Mouse (Mus musculus) cerebellum, adult 11 months (tissue): ENCODE measurements around the gene Pafah1b2.
A peak's percentile ranks its signal among the peaks of the same experiment; 100 is the strongest.

ENCODE experiments used
- DNase-seq: peaks from one replicate; pipeline ENCODE4 v3.0.0; 2022

The Pafah1b2 gene

DNA sequence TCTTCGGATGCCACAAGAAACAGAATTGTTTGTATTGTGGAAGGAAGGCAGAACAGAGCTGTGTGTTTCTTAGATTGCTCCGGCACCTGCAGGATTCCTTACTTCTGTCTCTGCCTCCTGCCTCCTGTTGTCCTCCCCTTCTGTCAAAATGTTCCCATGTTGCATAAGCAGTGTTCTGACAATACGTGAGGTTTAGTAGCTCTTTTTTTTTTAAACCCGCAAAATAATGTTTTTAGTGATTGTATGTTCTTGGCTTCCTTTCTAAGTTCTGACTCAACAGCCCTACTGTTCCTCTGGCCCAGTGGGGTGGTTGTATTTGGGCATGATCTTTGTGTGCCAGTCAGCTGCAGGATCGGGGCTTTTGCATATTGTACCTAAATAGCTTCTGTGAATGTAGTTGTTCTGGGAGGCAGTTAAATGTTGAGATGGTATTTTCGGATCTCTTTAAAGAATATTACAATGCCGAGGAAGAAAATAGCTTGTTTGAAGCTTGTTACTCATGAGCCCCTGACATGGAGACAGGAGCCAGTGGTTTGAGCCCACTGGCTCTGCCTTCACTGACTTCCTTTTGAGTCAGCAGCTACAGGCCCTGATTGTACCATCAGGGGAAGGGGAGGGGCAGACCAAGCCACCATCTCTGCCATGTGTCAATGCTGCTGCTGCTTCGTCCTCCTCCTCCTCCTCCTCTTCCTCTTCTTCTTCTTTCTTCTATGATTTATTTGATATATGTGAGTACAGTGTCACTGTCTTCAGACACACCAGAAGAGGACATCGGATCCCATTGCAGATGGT lies 13.8 kb upstream of the Pafah1b2 start:
- DNase-seq = no peak

DNA sequence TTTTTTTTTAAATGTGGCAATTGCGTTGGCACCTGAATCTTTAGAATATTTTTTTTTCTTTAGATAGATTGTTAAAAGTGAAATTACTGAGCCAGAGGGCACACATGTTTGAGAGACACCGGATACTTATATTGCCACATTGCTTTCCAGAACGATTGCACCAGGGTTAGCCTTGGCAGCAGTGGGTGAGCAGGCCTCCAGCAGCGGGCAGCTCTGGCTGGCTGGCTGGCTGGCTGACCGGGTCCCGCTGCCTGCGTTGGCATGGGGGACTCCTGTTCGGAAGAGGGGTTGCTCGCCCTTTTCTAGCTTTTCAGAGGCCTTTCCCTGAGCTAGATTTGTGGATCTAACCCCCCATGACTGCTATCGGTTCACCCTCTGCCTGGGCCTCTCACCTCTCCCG lies 11.1 kb upstream of the Pafah1b2 start:
- no peak for DNase-seq

DNA sequence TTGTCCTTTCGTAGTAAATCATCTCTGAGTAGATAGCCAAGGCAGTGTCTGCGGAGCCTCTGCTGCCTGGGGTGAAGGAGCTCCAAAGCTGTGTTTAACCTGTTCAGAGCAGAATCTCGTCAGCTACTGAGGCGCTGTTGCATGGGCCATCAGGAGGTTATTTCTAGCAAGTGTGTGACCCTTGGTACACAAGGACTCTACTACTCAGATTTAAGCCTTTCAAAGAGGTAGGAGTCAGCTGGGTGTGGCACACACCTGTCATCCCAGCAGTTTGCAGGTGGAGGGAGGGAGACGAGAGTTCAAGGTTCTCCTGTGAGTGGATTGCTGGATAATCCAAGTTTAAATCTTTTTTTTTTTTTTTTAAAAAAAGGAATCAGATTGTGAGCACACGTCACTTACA lies 7.5 kb upstream of the Pafah1b2 start:
- no peak for DNase-seq

DNA sequence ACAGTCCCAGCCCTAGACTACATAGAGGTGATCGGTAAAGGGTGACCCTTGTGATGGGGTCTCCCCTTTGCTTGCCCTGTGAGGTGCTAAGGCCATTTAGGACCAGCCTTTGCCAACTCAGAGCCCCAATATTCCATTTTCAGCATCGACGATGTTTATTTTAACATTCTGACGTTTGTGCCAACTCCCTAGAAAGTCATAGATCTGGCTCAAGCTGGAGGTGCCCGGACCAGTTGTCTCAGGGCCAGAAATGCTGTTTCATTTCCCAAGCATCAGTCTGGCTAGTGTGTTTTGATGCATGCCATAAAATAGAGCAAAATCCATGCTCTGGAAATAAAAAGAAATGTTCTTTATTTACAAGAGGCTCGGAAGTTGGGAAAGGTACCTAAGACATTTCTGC lies 5.8 kb upstream of the Pafah1b2 start:
- DNase-seq = no peak

DNA sequence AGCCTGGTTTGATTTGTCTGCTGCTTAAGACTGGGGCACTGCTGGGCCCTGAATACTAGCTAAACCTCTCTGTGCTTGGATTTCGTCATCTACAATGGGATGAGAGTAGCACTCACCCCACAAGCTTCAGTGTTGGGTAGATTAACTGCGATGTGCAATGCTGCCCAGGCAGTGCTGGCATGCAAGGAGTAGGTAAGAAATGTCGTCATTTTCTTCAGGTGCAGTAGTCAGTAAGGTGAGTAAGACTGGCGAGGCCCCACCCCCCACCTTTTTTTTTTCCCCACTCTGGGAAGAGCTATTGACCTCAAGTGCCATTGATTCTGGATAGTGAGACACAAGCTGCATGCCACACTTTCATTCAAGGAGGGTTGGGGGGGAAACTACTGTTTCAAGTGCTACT lies 3.9 kb upstream of the Pafah1b2 start:
- no peak for DNase-seq

DNA sequence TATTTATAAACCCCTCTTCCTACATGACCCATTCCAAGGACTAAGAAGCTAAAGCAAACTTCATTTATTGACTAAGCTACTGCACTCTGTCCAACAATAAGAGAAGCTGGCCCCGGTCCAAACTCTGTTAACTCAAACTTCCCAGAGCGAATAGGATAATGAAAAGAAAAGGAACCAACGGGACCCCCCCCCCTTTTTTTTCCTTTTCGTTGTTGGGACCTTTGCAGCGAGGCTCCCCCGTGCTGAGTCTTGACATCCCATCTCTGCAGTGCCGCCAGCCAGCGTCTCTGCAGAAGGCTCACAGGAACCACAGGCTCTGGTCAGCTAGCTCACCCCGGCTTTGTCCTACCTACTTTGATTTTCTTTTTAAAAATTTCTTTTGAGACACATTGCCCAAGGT lies 3.3 kb upstream of the Pafah1b2 start:
- DNase-seq = no peak

DNA sequence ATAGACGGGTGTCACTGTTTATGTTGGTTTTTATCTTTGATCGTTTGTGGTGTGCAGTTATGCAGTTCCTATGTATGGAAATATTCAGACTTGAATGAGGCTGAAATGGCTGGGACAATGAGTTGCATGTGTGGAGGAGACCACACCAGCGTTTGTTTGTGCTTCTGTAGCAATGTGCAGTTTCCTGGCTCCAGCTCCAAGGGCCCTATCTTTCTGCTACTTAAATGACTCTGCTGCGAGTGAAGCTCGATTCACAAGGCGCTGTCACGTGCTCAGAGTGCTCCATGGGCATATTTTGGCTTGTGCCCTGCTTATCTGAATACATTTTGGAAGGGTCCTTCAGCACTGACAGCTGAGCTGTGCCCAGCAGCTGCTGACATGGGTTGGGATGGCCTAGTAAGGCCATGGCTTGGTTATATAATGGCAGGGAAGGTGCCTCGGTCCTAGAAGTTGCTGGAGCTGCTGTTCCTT lies 2.6 kb upstream of the Pafah1b2 start:
- DNase-seq = peak; percentile 45

DNA sequence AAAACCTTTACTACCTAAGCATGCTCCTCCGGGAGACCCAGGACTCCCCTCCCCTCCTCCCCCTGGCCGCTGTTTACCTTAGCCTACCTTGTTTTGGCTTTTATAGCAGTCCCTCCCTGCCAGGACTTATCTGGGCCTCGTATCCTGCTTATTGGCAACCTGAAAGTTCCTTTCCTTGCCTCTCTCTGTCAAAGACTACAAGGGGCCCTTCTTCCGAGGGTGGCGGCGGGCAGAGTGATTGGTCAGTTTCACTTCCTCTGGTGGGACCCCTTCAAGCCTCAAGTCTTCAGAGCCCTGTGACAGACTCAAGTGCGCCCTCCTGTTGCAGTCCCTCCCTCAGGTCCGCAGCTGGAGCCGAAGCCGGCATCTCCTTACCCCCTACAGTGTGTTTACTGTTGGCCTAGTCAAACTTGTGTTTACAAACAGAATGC lies 1.8 kb upstream of the Pafah1b2 start:
- peak; percentile 38 for DNase-seq

DNA sequence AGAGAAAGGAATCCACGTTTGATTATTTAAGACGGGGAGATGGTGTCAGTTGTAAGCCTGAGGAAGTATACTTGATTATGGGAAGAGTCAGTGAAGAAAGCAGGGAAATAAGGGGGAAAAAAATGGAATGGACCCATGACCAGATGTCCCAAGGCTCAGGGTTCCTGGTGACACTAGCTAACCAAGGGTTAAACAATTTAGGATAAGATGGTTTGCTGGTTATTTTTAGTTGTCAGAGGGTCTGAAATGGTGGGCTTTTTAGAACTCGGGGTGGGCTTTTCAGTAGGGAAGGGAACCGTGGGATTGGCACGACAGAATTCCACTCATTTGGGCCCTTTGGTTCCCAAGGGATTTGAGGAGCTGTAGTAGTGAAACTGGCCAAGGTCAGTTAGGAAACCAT lies 1.1 kb upstream of the Pafah1b2 start:
- no peak for DNase-seq

DNA sequence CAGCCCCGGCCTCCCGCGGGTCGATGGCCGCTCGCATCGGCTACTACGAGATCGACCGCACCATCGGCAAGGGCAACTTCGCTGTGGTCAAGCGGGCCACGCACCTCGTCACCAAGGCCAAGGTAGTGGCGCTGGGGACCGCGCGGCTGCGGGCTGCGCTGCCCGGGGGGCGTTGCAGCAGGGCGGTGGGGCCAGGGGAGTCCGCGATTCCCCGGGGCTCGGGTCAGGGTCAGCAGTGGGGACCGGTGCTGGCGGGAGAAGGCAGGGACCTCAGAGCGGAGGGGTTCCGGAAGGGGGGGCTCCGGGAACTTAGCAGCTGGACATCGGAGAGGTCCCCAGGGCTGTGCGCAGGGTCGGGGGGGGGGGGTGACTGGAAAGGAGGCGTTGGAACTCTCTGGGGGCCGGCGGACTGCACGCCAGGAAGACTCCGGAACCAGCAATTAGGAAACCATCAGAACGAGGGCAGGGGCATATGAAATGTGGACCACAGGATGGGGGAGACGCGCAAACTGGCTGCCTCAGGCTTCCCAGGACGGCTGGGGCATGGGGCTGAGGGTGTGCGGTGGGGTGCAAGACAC lies 608 bp upstream of the Pafah1b2 start:
- DNase-seq = peak; percentile 69

DNA sequence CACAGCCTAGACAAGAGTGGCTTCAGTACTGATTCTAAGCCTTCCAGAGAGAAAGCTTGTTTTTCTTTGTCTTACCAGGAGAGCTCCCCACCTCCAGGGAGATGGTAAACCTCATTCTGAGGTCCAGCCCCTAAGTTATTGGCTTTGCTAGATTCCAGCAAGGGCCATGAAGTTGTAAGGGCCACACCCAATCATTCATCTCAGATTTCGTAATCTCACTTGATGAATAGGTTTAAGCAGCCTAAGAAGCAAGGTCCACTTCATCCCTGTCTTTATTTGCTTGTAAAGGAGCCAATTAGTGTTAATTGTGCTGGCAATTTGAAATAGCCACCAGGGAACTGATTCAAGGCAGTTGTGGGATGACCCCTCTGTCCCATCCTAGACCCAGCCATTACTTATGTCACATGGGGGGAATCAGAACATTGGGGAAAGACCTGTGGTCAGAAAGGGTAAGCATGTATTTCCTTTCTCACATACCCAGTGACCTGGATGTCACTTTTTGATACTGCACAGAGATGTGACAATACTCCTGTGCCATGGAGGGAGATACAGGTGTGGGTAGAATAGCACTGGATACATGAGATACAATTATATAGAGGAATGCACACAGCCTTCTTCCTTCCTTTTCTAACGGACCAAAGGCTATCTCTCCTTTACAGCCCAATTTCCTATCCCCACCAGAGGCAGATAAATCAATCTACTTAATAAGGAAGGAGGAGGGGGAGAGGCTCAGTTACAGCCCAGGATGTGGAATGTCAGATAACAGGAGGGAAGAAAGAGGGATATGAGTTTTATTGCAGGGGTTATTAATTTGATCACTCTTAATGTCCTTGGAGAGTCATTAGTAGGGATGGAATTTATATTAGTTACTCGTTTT lies 1.2 kb downstream of the Pafah1b2 start:
- no peak for DNase-seq

DNA sequence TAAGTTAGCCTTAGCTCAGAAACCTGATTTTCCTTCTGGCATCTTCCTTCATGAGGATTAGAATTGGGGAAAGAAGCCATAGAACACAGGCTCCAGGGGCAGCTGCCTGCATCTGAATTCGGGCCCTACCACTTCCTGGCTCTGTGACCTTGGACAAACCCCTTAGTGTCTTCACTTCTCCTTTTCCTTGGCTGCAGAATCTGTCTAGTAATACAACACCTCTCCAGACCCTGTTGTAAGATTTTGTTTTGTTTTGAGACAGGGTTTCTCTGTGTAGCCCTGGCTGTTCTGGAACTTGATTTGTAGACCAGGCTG lies 2.9 kb downstream of the Pafah1b2 start:
- no peak for DNase-seq

DNA sequence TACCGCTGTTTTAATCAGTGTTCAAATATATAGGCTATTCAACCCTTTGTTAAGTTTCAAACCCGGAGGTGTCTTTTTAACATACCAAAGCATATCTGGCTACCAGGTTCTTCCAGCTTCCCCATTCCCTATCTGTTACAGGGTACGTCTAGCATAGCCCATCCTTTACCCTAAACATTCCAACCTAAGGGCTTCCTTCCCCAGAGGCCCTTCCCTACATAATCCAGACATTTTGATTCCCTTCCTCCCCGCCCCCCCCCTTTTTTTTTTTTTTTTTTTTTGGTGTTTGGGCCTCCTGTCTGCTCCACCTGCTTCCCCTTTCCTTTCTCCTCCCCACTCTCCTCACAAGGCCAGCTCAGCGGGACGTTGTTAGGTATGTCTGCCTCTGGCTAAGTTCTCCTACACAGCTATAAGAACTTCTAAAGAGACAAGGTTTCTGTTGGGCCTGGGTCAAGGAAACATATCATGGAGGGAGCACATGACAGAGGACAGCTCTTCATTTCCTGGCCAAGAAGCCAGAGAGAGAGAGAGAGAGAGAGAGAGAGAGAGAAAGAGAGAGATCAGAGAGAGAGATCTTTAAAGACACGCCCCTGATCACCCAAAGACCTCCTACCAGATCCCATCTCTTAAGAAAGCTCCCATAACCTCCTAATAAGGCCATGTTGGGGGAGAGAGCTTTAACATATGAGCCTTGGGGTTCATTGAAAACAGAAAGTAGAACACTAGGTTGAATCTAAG lies 3.4 kb downstream of the Pafah1b2 start:
- DNase-seq = no peak

DNA sequence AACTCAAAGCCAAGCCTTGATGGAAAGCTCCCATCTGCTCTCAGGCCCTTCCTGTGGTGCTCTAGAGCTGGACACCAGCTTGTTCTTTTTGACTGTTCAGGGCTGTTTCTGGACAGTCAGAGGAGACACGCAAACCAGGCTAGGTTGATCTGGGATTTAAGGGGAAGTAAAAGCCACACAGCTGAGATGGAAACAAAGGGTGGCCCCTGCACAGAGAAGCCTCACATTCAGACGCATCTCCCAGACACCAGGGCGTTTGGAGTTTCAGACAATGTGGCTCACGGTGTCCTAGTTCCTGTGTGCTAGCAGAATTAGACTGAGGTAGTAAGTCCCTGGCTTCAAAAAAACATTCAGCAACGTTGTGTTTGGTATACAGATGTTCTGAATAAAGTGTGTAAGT lies 6.3 kb downstream of the Pafah1b2 start:
- DNase-seq = no peak

DNA sequence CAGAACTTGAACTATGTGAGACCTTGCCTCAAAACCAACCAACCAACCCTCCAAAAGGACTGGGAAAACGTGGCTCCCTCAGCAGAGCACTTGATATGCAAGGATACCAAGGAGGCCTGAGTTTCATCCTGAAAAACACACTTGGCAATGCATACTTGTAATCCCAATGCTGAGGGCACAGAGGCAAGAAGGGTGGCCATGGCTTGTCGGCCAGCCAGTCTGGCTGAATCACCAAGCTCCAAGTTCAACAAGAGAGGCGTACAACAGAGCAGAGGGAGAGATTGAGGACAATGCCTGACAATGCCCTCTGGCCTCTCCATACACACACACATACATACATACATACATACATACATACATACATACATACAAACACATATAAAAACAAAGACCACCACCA lies 8.0 kb downstream of the Pafah1b2 start:
- no peak for DNase-seq

DNA sequence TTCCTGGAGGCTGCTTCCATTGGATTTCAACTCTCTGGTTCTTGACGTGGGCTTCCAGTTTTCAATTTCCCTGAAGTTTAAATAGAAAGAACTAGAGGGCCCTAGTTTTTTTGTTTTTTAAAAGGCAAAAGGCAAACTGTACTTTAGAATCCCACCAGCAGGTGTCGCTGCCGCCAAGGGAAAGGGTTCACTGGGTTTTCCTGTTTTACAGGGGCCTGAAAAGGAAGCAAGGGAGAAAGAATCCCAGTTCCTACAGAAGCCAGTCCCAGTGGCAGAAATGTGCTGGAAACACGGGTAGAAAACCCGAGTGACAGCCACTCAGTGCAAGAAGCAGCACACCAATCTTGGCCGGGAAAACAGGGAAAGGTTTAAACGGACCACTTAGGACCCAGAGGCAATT lies 8.8 kb downstream of the Pafah1b2 start:
- DNase-seq = peak; percentile 71

DNA sequence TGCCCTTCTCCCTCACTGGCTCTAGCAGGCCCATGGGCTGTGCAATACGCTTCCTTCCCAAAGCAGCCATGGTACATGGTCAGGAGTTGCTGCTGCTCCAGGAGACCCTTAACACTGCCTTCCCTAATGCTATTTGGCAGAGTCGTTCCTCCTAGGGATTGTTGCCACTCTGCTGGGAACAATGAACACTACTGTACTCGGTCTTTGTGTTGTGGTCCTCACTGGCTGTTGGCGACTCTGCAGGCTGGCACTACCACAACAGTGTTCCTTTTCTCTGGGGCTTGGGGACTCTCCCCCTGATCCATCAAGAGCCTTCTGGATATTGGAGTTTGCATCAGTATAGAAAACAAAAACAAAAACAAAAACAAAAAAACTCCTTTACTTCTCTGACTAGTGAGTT lies 13.5 kb downstream of the Pafah1b2 start:
- DNase-seq = no peak

DNA sequence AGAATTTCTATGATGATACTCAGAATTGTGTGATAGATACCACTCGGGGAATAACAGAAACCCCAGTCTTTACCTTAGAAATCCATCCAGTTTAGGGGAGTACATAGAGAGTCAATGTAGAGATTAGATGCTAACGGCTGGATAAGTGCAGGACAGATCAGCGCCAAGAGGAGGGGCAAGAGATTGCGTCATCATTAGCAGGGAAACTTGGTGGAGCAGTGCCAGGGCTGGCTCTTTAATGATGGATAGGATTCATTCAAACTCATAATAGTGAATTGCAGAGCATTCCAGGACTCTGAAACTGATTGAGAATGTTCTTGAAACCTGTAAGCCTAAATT lies 27.3 kb downstream of the Pafah1b2 start:
- DNase-seq = peak; percentile 58

DNA sequence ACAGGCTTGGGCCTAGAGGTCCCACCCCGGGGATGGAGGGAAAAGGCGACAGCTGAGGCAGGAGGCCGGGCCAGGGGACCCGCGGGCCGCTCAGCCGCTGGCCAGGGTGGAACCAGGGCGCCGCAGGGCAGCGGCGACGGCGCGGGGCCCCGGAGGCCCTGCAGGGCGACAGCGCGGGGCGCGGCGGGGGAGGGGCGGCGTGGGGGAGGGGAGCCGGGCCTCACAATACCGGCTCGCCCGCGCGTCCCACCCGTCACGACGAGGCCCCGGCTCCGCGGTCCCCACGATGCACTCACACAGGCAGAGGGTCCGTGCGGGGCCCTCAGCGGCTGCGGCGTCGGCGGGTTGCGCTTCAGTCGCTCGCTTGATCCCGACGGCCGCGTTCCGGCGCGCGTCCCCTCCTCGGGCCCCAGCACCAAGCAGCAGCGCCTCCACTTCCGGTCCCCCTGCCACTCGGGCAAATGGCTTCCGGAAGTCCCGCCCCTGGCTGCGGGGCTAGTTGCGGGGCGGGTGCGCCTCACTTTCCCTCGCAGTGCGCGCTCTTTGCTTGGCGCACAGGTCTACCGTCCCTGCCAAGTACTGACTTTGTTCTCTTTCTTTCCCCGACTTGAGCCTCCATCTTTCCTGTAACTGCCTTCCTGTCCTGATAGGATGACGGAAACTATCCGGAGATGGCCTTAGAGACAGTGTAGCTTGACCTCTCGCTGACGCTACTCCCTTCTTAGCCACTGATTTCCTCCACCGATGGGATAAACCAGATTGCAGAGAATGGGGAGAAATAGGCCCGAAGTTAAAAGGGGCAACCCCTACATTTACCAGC lies 27.9 kb downstream of the Pafah1b2 start:
- peak; percentile 89 for DNase-seq

DNA sequence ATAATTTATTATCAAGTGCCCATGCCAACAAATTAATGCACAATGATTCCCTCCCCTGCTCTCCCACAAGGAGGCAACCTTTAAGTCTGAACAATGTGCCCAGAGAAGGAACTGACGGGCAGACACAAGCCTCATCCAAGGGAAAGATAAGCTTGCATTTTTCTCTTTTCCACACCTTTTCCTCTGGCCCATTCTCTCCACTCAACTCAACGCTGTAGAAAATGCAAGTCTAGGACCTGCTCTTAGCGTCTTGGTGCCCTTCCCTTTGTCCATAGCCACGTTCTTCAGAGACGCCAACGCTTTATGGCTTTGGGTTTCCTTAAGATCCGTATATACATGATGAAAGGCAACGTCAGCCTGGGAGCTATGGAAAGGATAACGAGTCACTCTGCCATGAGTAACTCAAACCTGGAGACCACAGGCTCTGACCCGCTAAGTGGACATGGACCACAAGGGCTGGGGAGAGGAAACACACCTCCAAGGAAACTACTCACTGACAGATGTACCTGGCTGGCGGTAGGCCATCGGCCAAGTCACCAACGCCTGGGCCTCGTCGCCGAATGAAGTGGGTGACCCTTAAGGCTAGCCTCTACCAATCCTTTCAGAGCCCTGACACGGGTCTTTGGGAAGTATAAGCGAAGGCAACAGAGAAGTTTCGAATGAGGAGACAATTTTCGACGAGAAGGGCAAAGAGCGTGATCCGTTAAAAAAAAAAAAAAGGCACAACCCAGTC lies 28.6 kb downstream of the Pafah1b2 start:
- DNase-seq = peak; percentile 32

DNA sequence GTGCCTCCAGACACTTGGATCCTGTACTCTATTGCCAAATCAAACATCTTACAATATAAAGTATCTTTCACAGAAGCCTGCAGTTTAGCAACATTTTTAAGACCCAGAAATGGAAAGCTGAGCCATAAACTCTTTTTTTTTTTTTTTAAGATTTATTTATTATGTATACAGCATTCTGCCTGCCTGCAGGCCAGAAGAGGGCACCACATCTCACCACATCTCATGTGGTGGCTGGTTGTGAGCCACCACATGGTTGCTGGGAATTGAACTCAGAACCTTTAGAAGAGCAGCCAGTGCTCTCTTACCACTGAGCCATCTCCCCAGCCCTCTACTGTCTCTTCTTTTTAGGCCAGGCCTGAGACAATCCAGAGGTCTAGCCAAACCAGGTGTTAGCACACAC lies 31.2 kb downstream of the Pafah1b2 start:
- DNase-seq = no peak

DNA sequence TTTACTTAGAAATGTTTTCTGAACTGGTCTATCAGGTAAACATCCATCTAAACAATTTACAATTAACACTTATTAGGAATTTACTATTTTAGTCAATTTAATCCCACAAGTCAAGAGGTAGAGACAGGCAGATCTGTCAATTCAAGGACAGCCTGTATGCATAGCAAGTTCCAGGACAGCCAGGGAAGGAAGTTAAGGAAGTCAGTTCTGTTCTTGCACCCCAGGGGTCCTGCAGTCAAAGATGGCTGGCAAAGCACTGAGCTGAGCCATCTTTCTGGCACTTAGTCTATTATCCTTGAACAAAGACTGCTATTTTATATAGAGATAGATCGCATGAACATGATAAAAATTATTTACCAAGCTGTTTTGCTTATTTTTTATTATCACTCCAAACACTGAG lies 31.9 kb downstream of the Pafah1b2 start:
- DNase-seq = no peak
